Mouse (Mus musculus): Measurements from ENCODE around the gene Ubxn6. TPM values are rescaled to one million over a fixed set of nuclear protein-coding genes. Genes with fewer than 3 reads are reported as not detected.
"Not testable (repeated sequence)": the region's sequence is repeated elsewhere in the genome, so short reads cannot be mapped to it uniquely, and the experiment has no call there.

The Ubxn6 gene
- polyA plus RNA-seq, 1 experiment from 2014 or later: 58.1 TPM

DNA sequence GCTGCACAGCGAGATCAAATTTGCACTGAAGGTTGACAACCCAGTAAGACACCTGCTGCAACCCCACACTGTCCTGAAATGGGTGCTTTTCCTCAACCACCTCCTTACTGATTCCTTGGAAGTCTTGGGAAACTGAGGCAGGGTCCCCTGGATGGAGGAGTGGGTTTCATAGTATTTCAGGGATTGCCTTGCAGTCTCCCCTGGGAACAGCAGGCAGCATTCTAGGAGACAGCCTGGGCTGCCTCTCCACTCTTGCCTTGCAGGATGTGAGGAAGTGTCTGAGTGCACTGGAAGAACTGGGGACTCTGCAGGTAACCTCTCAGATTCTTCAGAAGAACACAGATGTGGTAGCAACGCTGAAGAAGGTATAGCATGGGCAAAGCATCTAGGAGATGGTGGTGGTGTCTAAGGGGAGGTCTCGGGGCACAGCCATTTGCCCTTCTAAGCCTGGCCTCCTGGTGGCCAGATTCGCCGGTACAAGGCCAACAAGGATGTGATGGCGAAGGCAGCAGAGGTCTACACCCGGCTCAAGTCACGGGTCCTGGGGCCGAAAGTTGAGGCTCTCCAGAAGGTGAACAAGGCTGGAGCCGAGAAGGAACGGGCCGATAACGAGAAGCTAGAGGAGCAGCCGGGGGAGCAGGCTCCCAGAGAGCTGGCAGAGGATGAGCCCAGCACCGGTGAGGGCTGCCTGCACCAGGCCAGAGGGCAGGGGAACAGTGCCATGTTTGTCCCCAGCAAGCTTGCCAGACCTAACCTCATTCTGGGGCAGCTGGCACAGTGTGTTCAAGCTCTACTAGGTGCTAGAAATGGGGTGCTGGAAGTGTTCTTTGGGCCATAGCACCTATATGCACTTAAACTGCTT is 24.1 kb upstream of the Ubxn6 start:
- Histone ChIP-seq H3K9me3 (no peaks in the 10 kb centered on the region), H3K4me3 (no peak overlapping the region), H3K4me1 (no peaks in the 10 kb centered on the region), H3K27me3 (no peaks in the 10 kb centered on the region), H3K9ac (replicated peaks) (no peak overlapping the region), H3K4me2 (replicated peaks) (no peak overlapping the region), H3K27ac (replicated peaks) (no peak overlapping the region), H3K36me3 (peaks cover 87% of the 10 kb centered on the region)
- no peak for ATAC-seq (ENCODE audit: low FRiP score, low read depth)
- WGBS: 89% methylated on average over 15 of the region's 15 CpGs

DNA sequence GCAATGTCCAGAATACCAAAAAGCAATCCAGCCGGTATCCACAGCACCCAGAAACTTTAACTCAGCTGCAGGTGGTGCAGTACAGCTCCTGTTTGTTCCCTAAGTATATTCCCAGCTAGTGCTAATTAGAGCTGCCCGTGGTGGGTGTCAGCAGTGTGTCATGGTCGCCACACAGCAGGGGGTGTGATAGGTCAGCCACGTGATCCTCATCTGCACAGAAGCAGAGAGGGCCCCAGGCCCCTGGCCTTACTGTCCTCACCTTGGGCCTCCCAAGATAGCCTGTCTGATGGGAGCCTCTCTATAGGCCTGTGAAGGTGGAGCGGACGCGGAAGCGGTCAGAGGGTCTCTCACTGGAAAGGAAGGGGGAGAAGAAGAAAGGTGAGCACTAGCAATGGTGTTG is 23.4 kb upstream of the Ubxn6 start:
- Histone ChIP-seq H3K9me3 (no peaks in the 10 kb centered on the region), H3K9ac (replicated peaks) (no peak overlapping the region), H3K27me3 (no peaks in the 10 kb centered on the region), H3K36me3 (peaks cover 86% of the 10 kb centered on the region), H3K4me2 (replicated peaks) (no peak overlapping the region), H3K4me3 (no peak overlapping the region), H3K27ac (replicated peaks) (no peak overlapping the region), H3K4me1 (no peaks in the 10 kb centered on the region)
- 90% methylated on average over 8 of the region's 8 CpGs for WGBS
- ATAC-seq (ENCODE audit: low FRiP score, low read depth): no peak

DNA sequence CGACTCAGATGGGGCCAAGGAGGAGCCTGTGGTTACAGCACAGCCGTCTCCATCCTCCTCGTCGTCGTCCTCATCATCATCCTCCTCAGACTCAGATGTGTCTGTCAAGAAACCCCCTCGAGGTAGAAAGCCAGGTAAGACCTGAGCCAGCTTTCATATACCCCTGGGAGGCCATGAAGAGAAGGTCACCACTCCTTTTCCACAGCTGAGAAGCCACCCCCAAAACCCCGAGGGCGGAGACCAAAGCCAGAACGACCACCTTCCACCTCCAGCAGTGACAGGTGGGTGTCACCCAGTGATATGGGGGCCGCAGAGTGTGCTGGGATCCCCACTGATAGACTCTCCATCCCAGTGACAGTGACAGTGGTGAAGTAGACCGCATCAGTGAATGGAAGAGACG is 22.1 kb upstream of the Ubxn6 start:
- H3K27ac ChIP-seq (replicated peaks): no peak overlapping the region
- ATAC-seq (ENCODE audit: low FRiP score, low read depth): no peak
- no peaks in the 10 kb centered on the region for H3K9me3 ChIP-seq
- 91% methylated on average over 12 of the region's 12 CpGs for WGBS
- no peaks in the 10 kb centered on the region for H3K4me1 ChIP-seq
- peaks cover 80% of the 10 kb centered on the region for H3K36me3 ChIP-seq
- H3K4me2 ChIP-seq (replicated peaks): no peak overlapping the region
- no peak overlapping the region for H3K9ac ChIP-seq (replicated peaks)
- no peak overlapping the region for H3K4me3 ChIP-seq
- no peaks in the 10 kb centered on the region for H3K27me3 ChIP-seq

DNA sequence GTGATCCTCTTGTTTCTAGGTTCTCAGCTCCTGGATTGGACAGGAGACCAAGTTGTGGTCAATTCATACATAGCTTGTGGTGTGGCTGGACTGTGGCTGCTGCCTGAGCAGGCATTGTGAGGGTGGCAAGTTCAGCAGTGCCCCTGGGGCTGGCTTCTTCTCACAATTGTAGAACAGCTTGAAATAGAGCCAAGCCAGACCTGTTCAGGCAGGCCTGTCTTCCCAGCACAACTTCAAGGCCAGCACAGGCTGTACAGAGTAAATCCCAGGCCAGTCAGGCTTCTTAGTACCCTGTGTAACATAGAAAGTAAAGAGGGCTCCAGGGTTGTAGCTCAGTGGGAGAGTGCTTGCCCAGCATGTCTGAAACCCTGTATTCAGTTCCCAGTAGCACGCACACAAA is 18.0 kb upstream of the Ubxn6 start:
- H3K36me3 ChIP-seq: peaks cover 66% of the 10 kb centered on the region

DNA sequence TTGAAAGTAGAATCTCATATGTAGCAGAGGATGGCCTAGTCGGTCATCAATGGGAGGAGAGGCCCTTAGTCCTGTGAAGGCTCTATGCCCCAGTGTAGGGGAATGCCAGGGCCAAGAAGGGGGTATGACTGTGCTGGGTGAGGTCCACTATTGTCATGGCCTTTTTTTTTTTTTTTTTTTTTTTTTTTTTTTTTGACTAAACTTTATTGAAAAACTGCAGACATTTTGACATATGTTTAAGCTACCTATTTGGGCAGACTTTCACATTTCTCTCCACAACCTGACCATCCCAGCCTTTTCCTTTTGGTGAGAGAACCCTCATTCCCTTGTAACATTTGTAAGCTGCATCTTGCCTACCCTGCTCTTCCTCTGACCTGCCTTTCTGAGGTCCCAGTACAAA is 17.5 kb upstream of the Ubxn6 start:
- 92% methylated on average over 1 of the region's 1 CpGs for WGBS
- no peak overlapping the region for H3K27ac ChIP-seq (replicated peaks)

More for the DNA sequence above, 18.0 kb upstream of the Ubxn6 start:
- no peak overlapping the region for H3K9ac ChIP-seq (replicated peaks)
- H3K4me1 ChIP-seq: no peaks in the 10 kb centered on the region
- H3K9me3 ChIP-seq: no peaks in the 10 kb centered on the region
- ATAC-seq (ENCODE audit: low FRiP score, low read depth): no peak
- WGBS: 100% methylated on average over 1 of the region's 1 CpGs
- no peak overlapping the region for H3K4me2 ChIP-seq (replicated peaks)
- no peak overlapping the region for H3K4me3 ChIP-seq
- H3K27ac ChIP-seq (replicated peaks): no peak overlapping the region
- no peaks in the 10 kb centered on the region for H3K27me3 ChIP-seq

DNA sequence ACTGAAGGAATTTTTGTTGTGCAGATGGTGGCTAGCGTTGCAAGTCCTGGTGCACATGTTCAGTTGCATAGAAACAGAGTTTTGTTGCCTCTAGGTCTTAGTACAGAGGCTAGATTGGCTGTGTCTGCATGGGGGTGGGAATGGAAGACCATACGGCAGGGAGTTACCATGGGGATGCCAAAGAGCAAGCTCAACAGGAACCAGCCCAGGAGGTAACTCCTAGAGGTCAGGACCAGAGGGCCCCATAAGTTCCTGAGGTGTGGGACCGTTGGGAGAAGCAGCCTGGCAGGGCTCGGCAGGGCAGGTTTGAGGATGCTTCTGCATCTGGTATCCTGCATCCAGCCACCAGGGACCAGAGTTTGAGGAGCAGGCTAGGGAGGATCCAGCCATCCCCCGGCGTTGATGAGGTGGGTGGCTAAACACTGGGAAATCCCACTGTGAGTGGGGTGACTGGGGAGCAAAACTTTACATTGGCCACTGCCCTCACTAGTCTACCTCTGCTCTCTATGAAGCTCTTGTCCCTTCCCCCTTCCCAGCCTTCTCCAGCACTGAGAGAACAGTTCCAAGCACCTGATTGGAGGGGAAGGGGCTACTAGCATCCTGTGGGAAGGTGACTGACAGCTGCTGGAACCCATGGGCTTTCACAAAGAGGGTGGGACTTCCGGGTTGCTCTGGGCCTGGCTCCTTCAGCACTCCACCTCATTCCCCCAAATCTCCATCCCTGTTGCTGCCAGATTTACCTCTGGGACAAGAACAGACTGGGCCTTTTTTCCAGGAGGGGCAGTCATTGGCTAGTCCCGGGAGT is 6.2 kb upstream of the Ubxn6 start:
- peaks cover 22% of the 10 kb centered on the region for H3K36me3 ChIP-seq
- peak overlapping the region; percentile 65 for H3K27ac ChIP-seq (replicated peaks)
- no peaks in the 10 kb centered on the region for H3K27me3 ChIP-seq
- ATAC-seq (ENCODE audit: low FRiP score, low read depth): peak; percentile 47
- H3K4me1 ChIP-seq: peaks cover 31% of the 10 kb centered on the region
- 8% methylated on average over 8 of the region's 8 CpGs for WGBS
- peak overlapping the region; percentile 94 for H3K4me3 ChIP-seq
- no peaks in the 10 kb centered on the region for H3K9me3 ChIP-seq
- H3K9ac ChIP-seq (replicated peaks): peak overlapping the region; percentile 98
- peak overlapping the region; percentile 99 for H3K4me2 ChIP-seq (replicated peaks)

More for the DNA sequence above, 17.5 kb upstream of the Ubxn6 start:
- H3K9me3 ChIP-seq: no peaks in the 10 kb centered on the region
- no peaks in the 10 kb centered on the region for H3K4me1 ChIP-seq
- no peak for ATAC-seq (ENCODE audit: low FRiP score, low read depth)
- no peak overlapping the region for H3K4me3 ChIP-seq
- no peak overlapping the region for H3K4me2 ChIP-seq (replicated peaks)
- H3K36me3 ChIP-seq: peaks cover 63% of the 10 kb centered on the region
- H3K27me3 ChIP-seq: no peaks in the 10 kb centered on the region
- H3K9ac ChIP-seq (replicated peaks): no peak overlapping the region

DNA sequence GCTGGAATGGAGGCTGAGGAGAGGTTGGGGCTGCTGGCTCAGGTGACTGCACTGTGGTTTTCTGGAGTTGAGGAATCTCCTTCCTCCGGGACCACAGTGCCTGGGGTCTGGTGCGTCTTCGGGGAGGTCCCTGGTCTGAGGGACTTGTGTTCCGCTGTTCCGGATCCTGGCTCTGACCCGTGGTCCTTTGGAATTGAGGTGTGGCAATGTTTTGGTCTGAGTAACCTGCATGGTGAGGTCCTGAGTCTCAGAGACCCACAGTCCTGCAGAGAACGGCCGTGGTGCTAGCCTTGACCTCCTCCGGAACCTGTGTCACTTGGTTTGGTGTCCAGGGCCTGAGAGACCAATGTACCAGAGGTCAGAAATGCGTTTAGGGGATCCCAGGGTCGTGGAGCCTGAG is 5.1 kb upstream of the Ubxn6 start:
- 1% methylated on average over 11 of the region's 11 CpGs for WGBS
- Histone ChIP-seq H3K27me3 (no peaks in the 10 kb centered on the region), H3K9me3 (no peaks in the 10 kb centered on the region), H3K4me3 (peak overlapping the region; percentile 94), H3K4me1 (peaks cover 37% of the 10 kb centered on the region), H3K9ac (replicated peaks) (peak overlapping the region; percentile 98), H3K4me2 (replicated peaks) (peak overlapping the region; percentile 99), H3K36me3 (peaks cover 17% of the 10 kb centered on the region), H3K27ac (replicated peaks) (peak overlapping the region; percentile 75)
- no peak for ATAC-seq (ENCODE audit: low FRiP score, low read depth)

DNA sequence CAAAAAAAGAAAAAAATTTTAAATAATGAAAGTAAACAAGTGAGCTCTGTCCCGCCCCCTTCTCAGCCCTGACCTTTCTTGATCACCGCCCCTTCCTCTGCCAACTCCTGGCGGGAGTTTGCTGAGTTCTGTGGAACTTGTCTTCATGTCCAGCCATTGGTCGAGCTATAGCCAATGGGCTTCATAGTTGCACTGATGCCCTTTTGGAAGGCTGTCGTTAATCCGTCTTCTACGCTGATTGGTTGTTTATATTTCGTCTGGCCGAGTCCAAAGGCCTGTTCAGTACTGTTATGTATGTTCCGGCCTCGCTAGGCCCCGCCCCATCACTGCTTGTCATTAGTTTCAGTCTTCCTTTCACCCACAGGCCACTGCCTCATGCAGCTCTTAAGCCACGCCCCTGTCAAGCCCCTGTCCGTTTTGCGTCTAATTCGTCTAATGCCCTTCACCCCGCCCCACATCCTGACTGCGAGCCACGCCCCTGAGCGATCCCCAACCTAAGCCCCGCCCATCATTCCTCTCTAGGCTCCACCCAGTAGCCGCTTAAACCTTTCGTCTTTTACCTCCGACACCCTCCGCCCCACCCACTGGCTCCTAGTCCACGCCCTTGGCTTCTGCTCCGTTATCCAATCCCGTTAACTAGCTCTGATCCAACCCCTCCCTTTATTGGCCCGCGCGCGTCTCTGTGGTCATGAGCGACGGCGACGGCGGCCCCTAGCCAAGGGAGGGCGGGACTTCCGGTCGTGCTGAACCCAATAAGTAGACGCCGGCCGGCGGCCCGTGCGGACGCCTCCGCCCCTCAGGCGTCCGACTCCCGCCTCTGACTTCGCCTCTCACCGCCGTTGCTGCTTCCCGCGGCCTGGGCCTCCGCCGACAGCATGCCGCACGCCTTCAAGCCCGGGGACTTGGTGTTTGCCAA is 4.3 kb upstream of the Ubxn6 start, which contains the start of gene Hdgfl2:
Hdgfl2 (plus strand) TSS at position 755 of the 916 bp plus-strand sequence.
- H3K4me1 ChIP-seq: peaks cover 41% of the 10 kb centered on the region
- peak within 1 kb of the TSS; percentile 98 for H3K9ac ChIP-seq (replicated peaks)
- no peaks in the 10 kb centered on the region for H3K9me3 ChIP-seq
- ATAC-seq (ENCODE audit: low FRiP score, low read depth): peak; percentile 94
- no peaks in the 10 kb centered on the region for H3K27me3 ChIP-seq
- peak within 1 kb of the TSS; percentile 99 for H3K4me2 ChIP-seq (replicated peaks)
- peaks cover 12% of the 10 kb centered on the region for H3K36me3 ChIP-seq
- WGBS: under 1% methylated on average over 61 of the region's 61 CpGs
- H3K4me3 ChIP-seq: peak within 1 kb of the TSS; percentile 94
- H3K27ac ChIP-seq (replicated peaks): peak within 1 kb of the TSS; percentile 75

DNA sequence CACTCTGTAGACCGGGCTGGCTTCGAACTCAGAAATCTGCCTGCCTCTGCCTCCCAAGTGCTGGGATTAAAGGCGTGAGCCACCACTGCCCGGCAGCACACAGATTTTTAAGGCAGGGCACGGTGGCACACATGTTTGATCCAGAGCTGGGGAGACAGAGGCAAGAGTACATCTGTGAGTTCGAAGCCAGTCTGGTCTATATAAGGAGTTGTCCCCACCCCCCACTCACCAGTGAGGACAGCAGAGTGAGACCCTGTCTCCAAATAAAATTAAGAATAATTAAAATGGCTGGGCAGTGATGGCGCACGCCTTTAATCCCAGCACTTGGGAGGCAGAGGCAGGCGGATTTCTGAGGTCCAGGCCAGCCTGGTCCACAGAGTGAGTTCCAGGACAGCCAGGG is 3.5 kb upstream of the Ubxn6 start:
- WGBS: 72% methylated on average over 9 of the region's 9 CpGs
- ATAC-seq (ENCODE audit: low FRiP score, low read depth); H3K9ac ChIP-seq (replicated peaks); H3K9me3 ChIP-seq; H3K27me3 ChIP-seq; H3K36me3 ChIP-seq: not testable (repeated sequence)
- H3K4me3 ChIP-seq: peak overlapping the region; percentile 94; the same call in 1 of the 2 replicates
- peak overlapping the region; percentile 39; the same call in 1 of the 2 replicates for H3K27ac ChIP-seq (replicated peaks)
- peaks cover 46% of the 10 kb centered on the region for H3K4me1 ChIP-seq
- H3K4me2 ChIP-seq (replicated peaks): peak overlapping the region; percentile 99

DNA sequence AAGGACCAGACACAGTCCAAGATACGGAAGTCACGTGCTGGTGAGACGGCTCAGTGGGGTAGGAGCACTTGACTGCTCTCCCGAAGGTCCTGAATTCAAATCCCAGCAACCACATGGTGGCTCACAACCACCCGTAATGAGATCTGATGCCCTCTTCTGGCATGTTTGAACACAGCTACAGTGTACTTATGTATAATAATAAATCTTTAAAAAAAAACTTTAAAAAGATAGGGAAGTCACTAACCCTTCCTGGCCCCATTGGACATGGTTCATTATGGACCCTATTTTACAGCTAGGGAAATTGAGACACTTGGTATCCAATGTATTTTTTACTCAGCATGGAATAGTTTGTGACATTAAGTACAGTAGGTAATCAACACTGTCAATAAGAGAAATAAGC is 2.7 kb upstream of the Ubxn6 start:
- WGBS: 86% methylated on average over 5 of the region's 5 CpGs
- ATAC-seq (ENCODE audit: low FRiP score, low read depth): no peak
- Histone ChIP-seq H3K9me3 (no peaks in the 10 kb centered on the region), H3K27ac (replicated peaks) (no peak overlapping the region), H3K4me3 (no peak overlapping the region), H3K27me3 (no peaks in the 10 kb centered on the region), H3K4me2 (replicated peaks) (no peak overlapping the region), H3K36me3 (peaks cover 3% of the 10 kb centered on the region; the same call in 1 of the 2 replicates), H3K9ac (replicated peaks) (no peak overlapping the region), H3K4me1 (peaks cover 45% of the 10 kb centered on the region)

DNA sequence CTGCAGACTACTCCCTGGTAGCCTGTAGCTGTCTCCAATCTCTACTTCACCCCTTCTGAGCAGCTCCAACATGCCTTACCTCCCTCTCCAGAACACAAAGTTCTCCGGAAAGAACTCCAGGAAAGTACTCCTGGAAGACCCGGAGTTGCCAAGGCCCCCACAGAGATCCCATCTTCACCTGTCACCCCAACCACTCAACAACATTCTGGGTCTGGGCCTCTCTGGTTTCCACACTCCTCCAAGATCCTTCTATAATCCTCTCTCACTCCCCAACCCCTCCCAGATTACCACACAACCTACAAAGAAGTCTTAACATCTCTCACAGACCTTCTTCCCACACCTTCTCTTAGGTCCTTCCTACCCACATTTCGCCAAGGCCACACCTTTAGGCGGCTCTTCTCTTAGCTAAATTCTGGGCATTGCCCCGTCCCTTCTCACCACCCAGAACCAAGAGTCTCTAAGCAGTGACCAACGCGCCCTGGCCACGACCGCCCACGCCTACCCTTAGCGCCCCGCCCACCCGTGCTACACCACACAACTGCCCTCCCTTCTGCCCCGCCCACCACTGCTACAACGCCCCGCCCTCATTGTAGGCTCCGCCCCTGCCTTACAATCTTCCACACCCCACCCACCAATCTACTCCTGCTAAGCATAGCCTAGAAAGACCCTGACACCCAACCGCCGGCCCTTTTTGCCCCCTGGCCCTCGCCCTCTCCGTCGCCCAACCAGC is 566 bp downstream of the Ubxn6 start:
- Histone ChIP-seq H3K27ac (replicated peaks) (peak overlapping the region; percentile 83), H3K4me2 (replicated peaks) (peak overlapping the region; percentile 66), H3K9ac (replicated peaks) (peak overlapping the region; percentile 58), H3K27me3 (no peaks in the 10 kb centered on the region), H3K9me3 (no peaks in the 10 kb centered on the region), H3K36me3 (peaks cover 33% of the 10 kb centered on the region), H3K4me3 (peak overlapping the region; percentile 54), H3K4me1 (peaks cover 20% of the 10 kb centered on the region; the same call in 1 of the 2 replicates)
- ATAC-seq (ENCODE audit: low FRiP score, low read depth): peak; percentile 14
- WGBS: 9% methylated on average over 21 of the region's 22 CpGs
